Mouse (Mus musculus) MEL (cell line): ENCODE data around the gene App. TPM values are rescaled to one million over a fixed set of nuclear protein-coding genes. Genes with fewer than 3 reads are reported as not detected.

Source experiments
- DNase-seq: peaks from one replicate; pipeline ENCODE4 v3.0.0; 2011; ENCODE audit warnings: low read depth, low spot score
- H3K27ac ChIP-seq: 2 replicates; pipeline ENCODE4 v1.5.1; 2012; ENCODE audit warnings: low read depth, mild to moderate bottlenecking, control low read depth, low read length, moderate library complexity; ENCODE audit not compliant: control insufficient read depth
- H3K27me3 ChIP-seq, 2 experiments: fragments of 150-350 bp in 1 of 2; sonication (generic) in 1 of 2; 2 replicates each; pipeline ENCODE4 v1.6.1; 2012; ENCODE audit warnings: low read length in 2 of 2, mild to moderate bottlenecking in 2 of 2, improper control_type of control experiment in 1 of 2, moderate library complexity in 1 of 2; ENCODE audit not compliant: insufficient read depth in 2 of 2, control insufficient read depth in 1 of 2
- H3K36me3 ChIP-seq, 2 experiments: 2 replicates each; pipeline ENCODE4 v1.6.1; 2012 to 2014; ENCODE audit warnings: low read length in 2 of 2, improper control_type of control experiment in 1 of 2, inconsistent platforms in 1 of 2, mild to moderate bottlenecking in 1 of 2; ENCODE audit not compliant: insufficient read depth in 2 of 2, control insufficient read depth in 1 of 2
- H3K4me1 ChIP-seq, 2 experiments: fragments of 150-350 bp in 1 of 2; sonication (generic) in 1 of 2; 2 replicates each; pipeline ENCODE4 v1.6.1; 2012; ENCODE audit warnings: low read length in 2 of 2, improper control_type of control experiment in 1 of 2, mild to moderate bottlenecking in 1 of 2; ENCODE audit not compliant: insufficient read depth in 2 of 2, control insufficient read depth in 1 of 2
- H3K4me3 ChIP-seq, 2 experiments: fragments of 150-350 bp in 1 of 2; sonication (generic) in 1 of 2; 2 replicates each; pipeline ENCODE4 v1.5.1; 2012; ENCODE audit warnings: low read depth in 2 of 2, low read length in 2 of 2, mild to moderate bottlenecking in 2 of 2, moderate library complexity in 2 of 2, control low read depth in 1 of 2, improper control_type of control experiment in 1 of 2; ENCODE audit not compliant: control insufficient read depth in 1 of 2, insufficient read depth in 1 of 2
- H3K79me2 ChIP-seq: 2 replicates; pipeline ENCODE4 v1.6.1; 2012; ENCODE audit warnings: mild to moderate bottlenecking, low read length, moderate library complexity; ENCODE audit not compliant: control insufficient read depth, poor library complexity, insufficient read depth
- H3K9ac ChIP-seq: 2 replicates; pipeline ENCODE4 v1.6.1; 2012; ENCODE audit warnings: low read depth, mild to moderate bottlenecking, control low read depth, low read length, moderate library complexity; ENCODE audit not compliant: control insufficient read depth, poor library complexity, severe bottlenecking
- H3K9me3 ChIP-seq: fragments of 150-350 bp; sonication (generic); replicated peaks from 2 replicates; pipeline ENCODE4 v1.6.1; 2012; ENCODE audit warnings: mild to moderate bottlenecking, low read length, improper control_type of control experiment, moderate library complexity; ENCODE audit not compliant: insufficient read depth
- CHD1 ChIP-seq: IDR thresholded peaks from 2 replicates; pipeline ENCODE4 v1.6.1; 2012; ENCODE audit warnings: low read depth, mild to moderate bottlenecking, inconsistent platforms, low read length, improper control_type of control experiment
- CHD2 ChIP-seq: IDR thresholded peaks from 2 replicates; pipeline ENCODE4 v1.6.1; 2011; ENCODE audit warnings: low read length, improper control_type of control experiment
- CTCF ChIP-seq, 3 experiments: IDR thresholded peaks in 2 of 3; conservative IDR thresholded peaks in 1 of 3; 2 replicates each; pipeline ENCODE4 v1.5.1; 2011 to 2012; ENCODE audit warnings: low read length in 3 of 3, low read depth in 2 of 3, mild to moderate bottlenecking in 2 of 3, improper control_type of control experiment in 1 of 3, inconsistent platforms in 1 of 3, mixed read lengths in 1 of 3, moderate library complexity in 1 of 3; ENCODE audit not compliant: control insufficient read depth in 1 of 3, insufficient read depth in 1 of 3, poor library complexity in 1 of 3, severe bottlenecking in 1 of 3
- ETS1 ChIP-seq: IDR thresholded peaks from 2 replicates; pipeline ENCODE4 v1.6.1; 2012; ENCODE audit warnings: low read depth, mild to moderate bottlenecking, inconsistent platforms, low read length, improper control_type of control experiment, moderate library complexity
- GABPA ChIP-seq: IDR thresholded peaks from 2 replicates; pipeline ENCODE4 v1.6.1; 2012; ENCODE audit warnings: low read depth, mild to moderate bottlenecking, inconsistent platforms, low read length, improper control_type of control experiment, moderate library complexity
- GATA1 ChIP-seq: IDR thresholded peaks from 2 replicates; pipeline ENCODE4 v1.6.1; 2011; ENCODE audit warnings: low read depth, low read length, improper control_type of control experiment
- JUND ChIP-seq: IDR thresholded peaks from 2 replicates; pipeline ENCODE4 v1.6.1; 2011; ENCODE audit warnings: low read depth, mild to moderate bottlenecking, improper control_type of control experiment, low read length
- MXI1 ChIP-seq: IDR thresholded peaks from 2 replicates; pipeline ENCODE4 v1.6.1; 2011; ENCODE audit warnings: mild to moderate bottlenecking, low read depth, low read length, improper control_type of control experiment
- MYB ChIP-seq: IDR thresholded peaks from 2 replicates; pipeline ENCODE4 v1.6.1; 2011; ENCODE audit warnings: mild to moderate bottlenecking, low read depth, low read length, improper control_type of control experiment
- MYC ChIP-seq: IDR thresholded peaks from 2 replicates; pipeline ENCODE4 v1.6.1; 2011; ENCODE audit warnings: low read depth, mild to moderate bottlenecking, low read length, improper control_type of control experiment, moderate library complexity
- NELFE ChIP-seq: IDR thresholded peaks from 2 replicates; pipeline ENCODE4 v1.6.1; 2011; ENCODE audit warnings: low read depth, low read length, improper control_type of control experiment
- NRF1 ChIP-seq: IDR thresholded peaks from 2 replicates; pipeline ENCODE4 v1.6.1; 2014; ENCODE audit warnings: low read depth, mild to moderate bottlenecking, inconsistent platforms, low read length, improper control_type of control experiment, moderate library complexity; ENCODE audit not compliant: poor library complexity, insufficient read depth, severe bottlenecking
- POLR2AphosphoS5 ChIP-seq: IDR thresholded peaks from 2 replicates; pipeline ENCODE4 v1.6.1; 2012; ENCODE audit warnings: low read depth, borderline replicate concordance, mild to moderate bottlenecking, inconsistent platforms, low read length, moderate library complexity, mixed read lengths
- RAD21 ChIP-seq: IDR thresholded peaks from 2 replicates; pipeline ENCODE4 v1.6.1; 2011; ENCODE audit warnings: mild to moderate bottlenecking, low read depth, low read length, improper control_type of control experiment
- SIN3A ChIP-seq: IDR thresholded peaks from 2 replicates; pipeline ENCODE4 v1.6.1; 2012; ENCODE audit warnings: low read length, improper control_type of control experiment, inconsistent platforms
- SMC3 ChIP-seq: IDR thresholded peaks from 2 replicates; pipeline ENCODE4 v1.6.1; 2011; ENCODE audit warnings: low read depth, low read length, improper control_type of control experiment
- TBP ChIP-seq: IDR thresholded peaks from 2 replicates; pipeline ENCODE4 v1.8.0; 2011; ENCODE audit warnings: low read depth, low read length, improper control_type of control experiment
- TCF12 ChIP-seq: IDR thresholded peaks from 2 replicates; pipeline ENCODE4 v1.6.1; 2014; ENCODE audit warnings: low read depth, mild to moderate bottlenecking, inconsistent platforms, low read length, improper control_type of control experiment, moderate library complexity
- USF2 ChIP-seq, 2 experiments: IDR thresholded peaks; 2 replicates each; pipeline ENCODE4 v1.6.1; 2011 to 2012; ENCODE audit warnings: improper control_type of control experiment in 2 of 2, low read length in 2 of 2, borderline replicate concordance in 1 of 2, inconsistent platforms in 1 of 2, low read depth in 1 of 2, mild to moderate bottlenecking in 1 of 2; ENCODE audit not compliant: insufficient read depth in 1 of 2
- ZC3H11A ChIP-seq: IDR thresholded peaks from 2 replicates; pipeline ENCODE4 v1.6.1; 2012; ENCODE audit warnings: low read depth, mild to moderate bottlenecking, inconsistent platforms, low read length, improper control_type of control experiment
- ZKSCAN1 ChIP-seq: IDR thresholded peaks from 2 replicates; pipeline ENCODE4 v1.6.1; 2012; ENCODE audit warnings: low read depth, mild to moderate bottlenecking, inconsistent platforms, low read length, improper control_type of control experiment, moderate library complexity
- ZMIZ1 ChIP-seq: IDR thresholded peaks from 2 replicates; pipeline ENCODE4 v1.6.1; 2012; ENCODE audit warnings: low read depth, mild to moderate bottlenecking, inconsistent platforms, low read length, improper control_type of control experiment, moderate library complexity
- polyA plus RNA-seq, 2 experiments: library from polyadenylated mRNA; stranded (reverse) in 1 of 2; unstranded in 1 of 2; fragments of >175 nt in 1 of 2; fragments of >200 nt in 1 of 2; gene quantifications; 2 replicates each; pipeline versions ENCODE4 v1.2.1 to v1.2.4; 2012; ENCODE audit warnings: low replicate concordance in 2 of 2, low read depth in 1 of 2; ENCODE audit not compliant: insufficient read length in 2 of 2, insufficient read depth in 1 of 2, missing spikeins in 1 of 2
- total RNA-seq: library from RNA; depleted of rRNA; stranded (reverse); fragments of 300-350 nt; gene quantifications from 2 replicates; pipeline ENCODE4 v1.2.3, GENCODE M21; 2012

App gene
- total and polyA plus RNA-seq, 3 experiments = not detected

DNA sequence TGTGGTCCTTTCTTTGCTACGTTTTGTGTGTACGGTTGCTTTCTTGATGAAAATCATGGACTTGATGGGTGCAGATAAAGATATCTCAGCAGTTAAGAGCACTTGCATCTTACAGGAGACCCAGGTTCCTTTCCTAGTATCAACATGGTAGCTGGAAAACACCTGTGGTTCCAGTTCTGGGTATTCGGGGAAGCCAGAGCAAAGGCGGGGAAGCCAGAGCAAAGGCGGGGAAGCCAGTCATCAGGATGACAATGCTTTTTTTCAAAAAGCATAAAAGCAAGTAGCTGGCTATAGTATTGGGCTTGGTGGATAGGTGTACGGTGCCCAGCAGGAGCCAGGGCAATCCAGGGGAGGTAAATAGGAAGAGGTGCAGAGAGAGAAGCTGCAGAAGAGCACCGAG lies 65.1 kb downstream of the App start:
- Histone ChIP-seq H3K79me2 (no peaks in the 10 kb centered on the region), H3K9ac (no peak overlapping the region), H3K27me3 (no peaks in the 10 kb centered on the region), H3K4me3 (no peak overlapping the region), H3K9me3 (no peaks in the 10 kb centered on the region), H3K27ac (no peak overlapping the region), H3K36me3 (no peaks in the 10 kb centered on the region), H3K4me1 (no peaks in the 10 kb centered on the region)
- TF ChIP-seq ZKSCAN1 = no peak
- TF ChIP-seq ZMIZ1 = no peak
- no peak for TF ChIP-seq MXI1
- TF ChIP-seq ZC3H11A = no peak
- no peak for TF ChIP-seq POLR2AphosphoS5
- no peak for TF ChIP-seq CHD1
- TF ChIP-seq JUND = no peak
- no peak for TF ChIP-seq MYB
- TF ChIP-seq NELFE = no peak
- TF ChIP-seq GATA1 = no peak
- no peak for TF ChIP-seq SMC3
- TF ChIP-seq TBP = no peak
- no peak for TF ChIP-seq RAD21
- TF ChIP-seq GABPA = no peak
- DNase-seq = no peak

- no peak for DNase-seq
- Histone ChIP-seq H3K27ac (no peak overlapping the region), H3K4me1 (no peaks in the 10 kb centered on the region), H3K4me3 (no peak overlapping the region), H3K9me3 (no peaks in the 10 kb centered on the region)
- TF ChIP-seq NRF1 (no peak), MXI1 (no peak), TCF12 (no peak), NELFE (no peak), CHD2 (no peak), ZMIZ1 (no peak), USF2 (IDR thresholded peaks at IDR 0.05; ENCODE audit: borderline replicate concordance in 1 of 2, insufficient read depth in 1 of 2, low read depth in 1 of 2, low read length in 2 of 2) (no peak), ETS1 (no peak), MYC (no peak), SIN3A (no peak), CTCF (IDR thresholded peaks at IDR 0.05 in 2 of 3, conservative IDR thresholded peaks at IDR 0.05 in 1 of 3; ENCODE audit: control insufficient read depth in 1 of 3, insufficient read depth in 1 of 3, low read depth in 2 of 3, low read length in 3 of 3, poor library complexity in 1 of 3, severe bottlenecking in 1 of 3) (no peak), ZC3H11A (no peak)
- TF ChIP-seq, all 39 proteins: peak for 0
- Histone ChIP-seq H3K36me3 (no peaks in the 10 kb centered on the region), H3K79me2 (no peaks in the 10 kb centered on the region), H3K27me3 (no peaks in the 10 kb centered on the region), H3K9ac (no peak overlapping the region)
Observed at GRCm38 (mm10) chr16:85106644-85107323, 66.8 kb downstream of the App start.
